ENCODE assay signal across 9 mouse cellular contexts in genomic region chr5:91198620-91199019, GRCm38 (mm10). TPM values are rescaled to one million over a fixed set of nuclear protein-coding genes. Genes with fewer than 3 reads are reported as not detected.
DNase-seq lines count a peak whose midpoint lies in the region; ATAC-seq and TF ChIP-seq lines count a peak whose summit lies in the region.
"Had no signal": no experiment of that assay in that cellular context is flagged by ENCODE, and none has a peak within 500 bp of the region (broad histone marks: within the 10 kb centered on the region; RNA-seq: fewer than 3 reads in every experiment).

No protein-coding gene starts in this region.

- H3K9me3 ChIP-seq in limb, embryonic 14.5 days (ENCODE audit: control insufficient read depth, low read length) = no peaks in the 10 kb centered on the region
- H3K9me3 ChIP-seq: G1E had no signal

- peak; percentile 12 for TF ChIP-seq CTCF in C2C12 (IDR thresholded peaks at IDR 0.05; ENCODE audit: control insufficient read depth, insufficient read depth, insufficient read length)

- no peak overlapping the region for H3K9ac ChIP-seq in limb, embryonic 14.5 days (ENCODE audit: low read depth, low read length, severe bottlenecking)

- H3K36me3 ChIP-seq in C2C12 (ENCODE audit: control insufficient read depth, insufficient read depth) = no peaks in the 10 kb centered on the region
- H3K36me3 ChIP-seq in limb, embryonic 14.5 days (ENCODE audit: control insufficient read depth, insufficient read depth, low read length) = no peaks in the 10 kb centered on the region
- H3K36me3 ChIP-seq: G1E had no signal

- no peaks in the 10 kb centered on the region for H3K27me3 ChIP-seq in C2C12 (ENCODE audit: control insufficient read depth, insufficient read depth, insufficient read length)
- no peaks in the 10 kb centered on the region for H3K27me3 ChIP-seq in limb, embryonic 14.5 days (ENCODE audit: control insufficient read depth, insufficient read depth, low read length)

- H3K79me3 ChIP-seq in C2C12 (ENCODE audit: low read depth) = no peaks in the 10 kb centered on the region

- no peak overlapping the region for H3K4me2 ChIP-seq in limb, embryonic 14.5 days (replicated peaks; ENCODE audit: low read depth, low read length, severe bottlenecking)

- peak; percentile 10 to 12 for DNase-seq in cerebellum, adult 18-20 months
- no peak for DNase-seq in cerebellum, adult 9-11 months
- peak; percentile 49 for DNase-seq in embryo, embryonic 11 days
- peak; percentile 21 for DNase-seq in limb, embryonic 14.5 days (ENCODE audit: low spot score)
- DNase-seq in retina, embryonic 14.5 days (ENCODE audit: low spot score) = peak; percentile 66
- no peak for DNase-seq in spleen, postnatal 14 days (ENCODE audit: low spot score in 2 of 2)

- H3ac ChIP-seq in C2C12 (ENCODE audit: control insufficient read depth, insufficient read length, low read depth) = no peak overlapping the region

- H3K27ac ChIP-seq in limb, embryonic 14.5 days (replicated peaks; ENCODE audit: low read depth, low read length) = no peak overlapping the region

- 42% methylated on average over 7 of the region's 7 CpGs for WGBS in limb, embryonic 14.5 days

- no peak for TF ChIP-seq POLR2A in limb, embryonic 14.5 days (IDR thresholded peaks at IDR 0.05; ENCODE audit: borderline replicate concordance, extremely low read depth, insufficient read depth, insufficient read length)

- peak; percentile 35 for ATAC-seq in inflammation-experienced regulatory T-cells, adult 6 months
- ATAC-seq in limb, embryonic 14.5 days (ENCODE audit: low FRiP score, low read depth) = no peak

- no peaks in the 10 kb centered on the region for H3K4me1 ChIP-seq in limb, embryonic 14.5 days (ENCODE audit: control insufficient read depth, insufficient read depth, low read length)

- no peaks in the 10 kb centered on the region for H3K79me2 ChIP-seq in C2C12 (ENCODE audit: control insufficient read depth, insufficient read depth)

- H3K4me3 ChIP-seq in C2C12 (ENCODE audit: insufficient read depth, poor library complexity, severe bottlenecking) = no peak overlapping the region
- no peak overlapping the region for H3K4me3 ChIP-seq in limb, embryonic 14.5 days (replicated peaks; ENCODE audit: low read length)

TF ChIP-seq in C2C12, 6 proteins besides CTCF, POLR2A, EP300 and RAD21:
- TF ChIP-seq CEBPB (IDR thresholded peaks at IDR 0.05; ENCODE audit: low read depth) (no peak), MYOG (IDR thresholded peaks at IDR 0.05; ENCODE audit: control insufficient read depth, extremely low read depth, insufficient read length) (no peak), MYOD1 (IDR thresholded peaks at IDR 0.05; ENCODE audit: control insufficient read depth, insufficient read length, low read depth) (no peak), FOSL1 (IDR thresholded peaks at IDR 0.05; ENCODE audit: insufficient read depth, low read length, poor library complexity, severe bottlenecking) (no peak), USF1 (IDR thresholded peaks at IDR 0.05; ENCODE audit: low read depth) (no peak), MAX (IDR thresholded peaks at IDR 0.05) (no peak)

RNA-seq across cellular contexts. Expression of gene Areg, which starts 59.2 kb away (rescaled TPM):
- 34.4 TPM for polyA plus RNA-seq in C2C12 (2012; fragmentation: generic; extraction: Trizol)
- 1 to 10 TPM; 1.6 to 3.6 (median 2.0) TPM for polyA plus RNA-seq in inflammation-experienced regulatory T-cells, adult 6 months (2017; shearing (Covaris generic))
- polyA plus RNA-seq in limb, embryonic 14.5 days (2012; rRNA removed) = 0.38 and 0.75 TPM in 2 replicates
- 1.1 and 1.6 TPM in 2 replicates for polyA plus RNA-seq in limb, embryonic 14.5 days (2014; fragmentation: Nextera tagmentation; extraction: Ambion mirVana)
- polyA plus RNA-seq: G1E had no signal

Comparison
In these comparisons a context has a peak if more than half of its experiments do, and no peak if none do; other contexts are left out.
1. DNase-seq: peak in cerebellum, adult 18-20 months (2 of 2), embryo, embryonic 11 days (single experiment), limb, embryonic 14.5 days (single experiment) and retina, embryonic 14.5 days (single experiment); none in cerebellum, adult 9-11 months (single experiment) and spleen, postnatal 14 days (0 of 2).